Mouse (Mus musculus): ENCODE measurements at regions not wholly inside any gene's neighbourhood (a gene's known extent, or its start where the extent isn't known, plus 50 kb on each side); places are given as distances from the start of the nearest gene placed in this dataset.

GRCm38 (mm10) chr2:72743651-72744050, 236.6 kb downstream of the Sp3 start:
- TF ChIP-seq CTCF (IDR thresholded peaks at IDR 0.05; ENCODE audit: extremely low read depth, insufficient read length, insufficient replicate concordance, low read depth, low read length), result no peak
- TF ChIP-seq POLR2A (IDR thresholded peaks at IDR 0.05; ENCODE audit: low read depth, low read length), result no peak

Measured in small intestine, adult 2 months (tissue).